Mouse (Mus musculus) cortical plate, adult 2 months (tissue): ENCODE measurements around the gene Slpi.

Source experiments
- CTCF ChIP-seq: fragments of 200-500 bp; IDR thresholded peaks from 2 replicates; pipeline ENCODE4 v1.5.1; 2011; ENCODE audit warnings: mild to moderate bottlenecking, control low read depth, low read length; ENCODE audit not compliant: insufficient read depth; ENCODE audit errors: extremely low read depth
- POLR2A ChIP-seq: fragments of 200-500 bp; IDR thresholded peaks from 2 replicates; pipeline ENCODE4 v1.6.1; 2011; ENCODE audit warnings: mild to moderate bottlenecking, low read length, control low read depth; ENCODE audit not compliant: insufficient read depth; ENCODE audit errors: extremely low read depth

GRCm38 (mm10) chr2:164382971-164383370 lies 5.9 kb downstream of the Slpi start:
- TF ChIP-seq POLR2A (no peak), CTCF (no peak)
